Mouse (Mus musculus) MEL (cell line): ENCODE measurements around the gene Siglec1. TPM values are rescaled to one million over a fixed set of nuclear protein-coding genes. Genes with fewer than 3 reads are reported as not detected.

ENCODE experiments used
- DNase-seq: peaks from one replicate; pipeline ENCODE4 v3.0.0; 2011; ENCODE audit warnings: low read depth, low spot score
- H3K27ac ChIP-seq: 2 replicates; pipeline ENCODE4 v1.5.1; 2012; ENCODE audit warnings: low read depth, mild to moderate bottlenecking, control low read depth, low read length, moderate library complexity; ENCODE audit not compliant: control insufficient read depth
- H3K27me3 ChIP-seq, 2 experiments: fragments of 150-350 bp in 1 of 2; sonication (generic) in 1 of 2; 2 replicates each; pipeline ENCODE4 v1.6.1; 2012; ENCODE audit warnings: low read length in 2 of 2, mild to moderate bottlenecking in 2 of 2, improper control_type of control experiment in 1 of 2, moderate library complexity in 1 of 2; ENCODE audit not compliant: insufficient read depth in 2 of 2, control insufficient read depth in 1 of 2
- H3K36me3 ChIP-seq, 2 experiments: 2 replicates each; pipeline ENCODE4 v1.6.1; 2012 to 2014; ENCODE audit warnings: low read length in 2 of 2, improper control_type of control experiment in 1 of 2, inconsistent platforms in 1 of 2, mild to moderate bottlenecking in 1 of 2; ENCODE audit not compliant: insufficient read depth in 2 of 2, control insufficient read depth in 1 of 2
- H3K4me1 ChIP-seq, 2 experiments: fragments of 150-350 bp in 1 of 2; sonication (generic) in 1 of 2; 2 replicates each; pipeline ENCODE4 v1.6.1; 2012; ENCODE audit warnings: low read length in 2 of 2, improper control_type of control experiment in 1 of 2, mild to moderate bottlenecking in 1 of 2; ENCODE audit not compliant: insufficient read depth in 2 of 2, control insufficient read depth in 1 of 2
- H3K4me3 ChIP-seq, 2 experiments: fragments of 150-350 bp in 1 of 2; sonication (generic) in 1 of 2; 2 replicates each; pipeline ENCODE4 v1.5.1; 2012; ENCODE audit warnings: low read depth in 2 of 2, low read length in 2 of 2, mild to moderate bottlenecking in 2 of 2, moderate library complexity in 2 of 2, control low read depth in 1 of 2, improper control_type of control experiment in 1 of 2; ENCODE audit not compliant: control insufficient read depth in 1 of 2, insufficient read depth in 1 of 2
- H3K79me2 ChIP-seq: 2 replicates; pipeline ENCODE4 v1.6.1; 2012; ENCODE audit warnings: mild to moderate bottlenecking, low read length, moderate library complexity; ENCODE audit not compliant: control insufficient read depth, poor library complexity, insufficient read depth
- H3K9ac ChIP-seq: 2 replicates; pipeline ENCODE4 v1.6.1; 2012; ENCODE audit warnings: low read depth, mild to moderate bottlenecking, control low read depth, low read length, moderate library complexity; ENCODE audit not compliant: control insufficient read depth, poor library complexity, severe bottlenecking
- H3K9me3 ChIP-seq: fragments of 150-350 bp; sonication (generic); replicated peaks from 2 replicates; pipeline ENCODE4 v1.6.1; 2012; ENCODE audit warnings: mild to moderate bottlenecking, low read length, improper control_type of control experiment, moderate library complexity; ENCODE audit not compliant: insufficient read depth
- GABPA ChIP-seq: IDR thresholded peaks from 2 replicates; pipeline ENCODE4 v1.6.1; 2012; ENCODE audit warnings: low read depth, mild to moderate bottlenecking, inconsistent platforms, low read length, improper control_type of control experiment, moderate library complexity
- GATA1 ChIP-seq: IDR thresholded peaks from 2 replicates; pipeline ENCODE4 v1.6.1; 2011; ENCODE audit warnings: low read depth, low read length, improper control_type of control experiment
- HCFC1 ChIP-seq: IDR thresholded peaks from 2 replicates; pipeline ENCODE4 v1.6.1; 2012; ENCODE audit warnings: low read depth, mild to moderate bottlenecking, inconsistent platforms, low read length, improper control_type of control experiment, moderate library complexity
- KAT2A ChIP-seq: conservative IDR thresholded peaks from 2 replicates; pipeline ENCODE4 v1.6.1; 2012; ENCODE audit warnings: low read depth, low read length, improper control_type of control experiment, inconsistent platforms
- MAX ChIP-seq: IDR thresholded peaks from 2 replicates; pipeline ENCODE4 v1.6.1; 2011; ENCODE audit warnings: low read length, improper control_type of control experiment
- MAZ ChIP-seq: IDR thresholded peaks from 2 replicates; pipeline ENCODE4 v1.6.1; 2012; ENCODE audit warnings: low read depth, mild to moderate bottlenecking, inconsistent platforms, low read length, improper control_type of control experiment
- MYB ChIP-seq: IDR thresholded peaks from 2 replicates; pipeline ENCODE4 v1.6.1; 2011; ENCODE audit warnings: mild to moderate bottlenecking, low read depth, low read length, improper control_type of control experiment
- NELFE ChIP-seq: IDR thresholded peaks from 2 replicates; pipeline ENCODE4 v1.6.1; 2011; ENCODE audit warnings: low read depth, low read length, improper control_type of control experiment
- NRF1 ChIP-seq: IDR thresholded peaks from 2 replicates; pipeline ENCODE4 v1.6.1; 2014; ENCODE audit warnings: low read depth, mild to moderate bottlenecking, inconsistent platforms, low read length, improper control_type of control experiment, moderate library complexity; ENCODE audit not compliant: poor library complexity, insufficient read depth, severe bottlenecking
- POLR2A ChIP-seq, 2 experiments: IDR thresholded peaks; 2 replicates each; pipeline ENCODE4 v1.6.1; 2011 to 2012; ENCODE audit warnings: low read length in 2 of 2, mild to moderate bottlenecking in 2 of 2, control low read depth in 1 of 2, improper control_type of control experiment in 1 of 2, low read depth in 1 of 2, moderate library complexity in 1 of 2; ENCODE audit not compliant: control insufficient read depth in 1 of 2, insufficient read depth in 1 of 2, poor library complexity in 1 of 2
- RCOR1 ChIP-seq: IDR thresholded peaks from 2 replicates; pipeline ENCODE4 v1.6.1; 2012; ENCODE audit warnings: low read depth, mild to moderate bottlenecking, inconsistent platforms, low read length, improper control_type of control experiment
- SMC3 ChIP-seq: IDR thresholded peaks from 2 replicates; pipeline ENCODE4 v1.6.1; 2011; ENCODE audit warnings: low read depth, low read length, improper control_type of control experiment
- TBP ChIP-seq: IDR thresholded peaks from 2 replicates; pipeline ENCODE4 v1.8.0; 2011; ENCODE audit warnings: low read depth, low read length, improper control_type of control experiment
- TCF12 ChIP-seq: IDR thresholded peaks from 2 replicates; pipeline ENCODE4 v1.6.1; 2014; ENCODE audit warnings: low read depth, mild to moderate bottlenecking, inconsistent platforms, low read length, improper control_type of control experiment, moderate library complexity
- UBTF ChIP-seq: IDR thresholded peaks from 2 replicates; pipeline ENCODE4 v1.6.1; 2012; ENCODE audit warnings: low read depth, mild to moderate bottlenecking, inconsistent platforms, low read length, improper control_type of control experiment, moderate library complexity, borderline replicate concordance; ENCODE audit not compliant: insufficient read depth
- USF2 ChIP-seq, 2 experiments: IDR thresholded peaks; 2 replicates each; pipeline ENCODE4 v1.6.1; 2011 to 2012; ENCODE audit warnings: improper control_type of control experiment in 2 of 2, low read length in 2 of 2, borderline replicate concordance in 1 of 2, inconsistent platforms in 1 of 2, low read depth in 1 of 2, mild to moderate bottlenecking in 1 of 2; ENCODE audit not compliant: insufficient read depth in 1 of 2
- ZC3H11A ChIP-seq: IDR thresholded peaks from 2 replicates; pipeline ENCODE4 v1.6.1; 2012; ENCODE audit warnings: low read depth, mild to moderate bottlenecking, inconsistent platforms, low read length, improper control_type of control experiment
- ZKSCAN1 ChIP-seq: IDR thresholded peaks from 2 replicates; pipeline ENCODE4 v1.6.1; 2012; ENCODE audit warnings: low read depth, mild to moderate bottlenecking, inconsistent platforms, low read length, improper control_type of control experiment, moderate library complexity
- polyA plus RNA-seq, 2 experiments: library from polyadenylated mRNA; stranded (reverse) in 1 of 2; unstranded in 1 of 2; fragments of >175 nt in 1 of 2; fragments of >200 nt in 1 of 2; gene quantifications; 2 replicates each; pipeline versions ENCODE4 v1.2.1 to v1.2.4; 2012; ENCODE audit warnings: low replicate concordance in 2 of 2, low read depth in 1 of 2; ENCODE audit not compliant: insufficient read length in 2 of 2, insufficient read depth in 1 of 2, missing spikeins in 1 of 2
- total RNA-seq: library from RNA; depleted of rRNA; stranded (reverse); fragments of 300-350 nt; gene quantifications from 2 replicates; pipeline ENCODE4 v1.2.3, GENCODE M21; 2012

Siglec1 gene
- total and polyA plus RNA-seq, 3 experiments = 0.04 to 0.07 TPM; not detected in 1

GRCm38 (mm10) chr2:131124166-131124565, 37.6 kb upstream of the Siglec1 start:
- Histone ChIP-seq H3K4me3 (no peak overlapping the region), H3K36me3 (no peaks in the 10 kb centered on the region), H3K9me3 (no peaks in the 10 kb centered on the region), H3K27ac (no peak overlapping the region), H3K79me2 (no peaks in the 10 kb centered on the region), H3K9ac (no peak overlapping the region), H3K27me3 (peaks cover 0 to 2% of the 10 kb centered on the region in 2 experiments; a peak in 3 of 4 replicates), H3K4me1 (peaks cover 0 to 2% of the 10 kb centered on the region in 2 experiments; a peak in 1 of 4 replicates)
- TF ChIP-seq NRF1 (no peak), HCFC1 (no peak), RCOR1 (no peak)
- DNase-seq = no peak

GRCm38 (mm10) chr2:131118968-131119574, 32.5 kb upstream of the Siglec1 start:
- no peaks in the 10 kb centered on the region for H3K4me1 ChIP-seq
- H3K27ac ChIP-seq = no peak overlapping the region
- no peak for TF ChIP-seq MYB
- no peak for TF ChIP-seq MAX
- TF ChIP-seq GABPA = no peak
- no peak for TF ChIP-seq TBP
- TF ChIP-seq TCF12 = no peak
- no peak for TF ChIP-seq ZC3H11A
- TF ChIP-seq KAT2A = no peak
- no peak for TF ChIP-seq SMC3
- TF ChIP-seq HCFC1 = no peak
- TF ChIP-seq NELFE = no peak
- no peak for TF ChIP-seq ZKSCAN1
- TF ChIP-seq UBTF = no peak
- no peak for TF ChIP-seq MAZ
- no peak for TF ChIP-seq RCOR1
- TF ChIP-seq POLR2A (IDR thresholded peaks at IDR 0.05; ENCODE audit: control insufficient read depth in 1 of 2, insufficient read depth in 1 of 2, low read depth in 1 of 2, low read length in 2 of 2, poor library complexity in 1 of 2) = no peak
- TF ChIP-seq USF2 (IDR thresholded peaks at IDR 0.05; ENCODE audit: borderline replicate concordance in 1 of 2, insufficient read depth in 1 of 2, low read depth in 1 of 2, low read length in 2 of 2) = no peak
- no peak for TF ChIP-seq GATA1
- no peaks in the 10 kb centered on the region for H3K79me2 ChIP-seq
- DNase-seq = no peak
- no peak overlapping the region for H3K4me3 ChIP-seq
- H3K9ac ChIP-seq = no peak overlapping the region
- no peaks in the 10 kb centered on the region for H3K9me3 ChIP-seq
- no peaks in the 10 kb centered on the region; a peak in 2 of 4 replicates for H3K27me3 ChIP-seq
- H3K36me3 ChIP-seq = no peaks in the 10 kb centered on the region
